Mouse (Mus musculus) R1 (cell line): ENCODE results near the gene Ankfn1.

Experiments
- DNase-seq: peaks from one replicate; pipeline ENCODE4 v3.0.0-alpha.2; 2018; ENCODE audit warnings: low read depth, low spot score

The Ankfn1 gene

DNA sequence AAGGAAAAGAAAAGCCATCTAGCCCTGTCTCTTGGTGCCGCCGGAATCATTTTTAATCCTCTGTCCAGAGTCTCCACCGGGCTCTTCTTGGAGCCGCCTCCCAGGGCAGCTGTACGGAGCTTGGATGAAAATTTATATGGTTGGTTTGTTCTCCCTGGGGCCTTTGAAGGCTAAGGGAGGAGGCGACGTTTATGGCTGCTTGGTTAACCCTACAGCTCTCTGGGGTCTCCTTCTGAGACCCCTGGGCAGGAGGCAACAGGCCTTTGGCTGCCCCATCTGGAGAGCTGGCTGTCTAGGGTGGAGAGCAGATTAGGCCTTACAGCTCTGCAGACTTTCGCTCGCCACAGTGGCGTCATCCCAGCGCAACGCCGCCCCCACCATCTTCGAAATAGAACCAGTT lies 406.5 kb downstream of the Ankfn1 start:
- no peak for DNase-seq

- no peak for DNase-seq
These were observed 407.1 kb downstream of the Ankfn1 start for GRCm38 (mm10) chr11:89370373-89370772.

GRCm38 (mm10) chr11:89363981-89364380 lies 413.5 kb downstream of the Ankfn1 start:
- no peak for DNase-seq

DNA sequence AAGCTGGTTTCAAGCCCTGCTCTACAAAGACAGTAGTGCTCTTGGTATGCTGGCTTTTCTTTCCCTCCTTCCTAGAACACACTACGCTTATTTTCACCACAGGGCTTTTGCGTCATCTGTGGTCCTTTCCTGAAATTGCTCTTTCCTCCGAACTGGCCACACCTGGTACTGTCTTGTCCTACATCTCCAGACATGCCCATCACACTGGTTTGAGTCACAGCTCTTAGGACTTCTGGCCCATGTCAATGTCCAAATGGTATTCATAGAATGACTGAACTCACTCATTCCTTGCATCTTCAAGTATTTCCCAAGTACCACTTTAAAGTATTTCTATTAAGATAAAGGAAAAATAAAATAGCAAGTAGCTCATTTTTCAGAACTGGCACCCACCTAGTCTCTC lies 416.6 kb downstream of the Ankfn1 start:
- no peak for DNase-seq

GRCm38 (mm10) chr11:89358546-89358945 lies 418.9 kb downstream of the Ankfn1 start:
- no peak for DNase-seq

DNA sequence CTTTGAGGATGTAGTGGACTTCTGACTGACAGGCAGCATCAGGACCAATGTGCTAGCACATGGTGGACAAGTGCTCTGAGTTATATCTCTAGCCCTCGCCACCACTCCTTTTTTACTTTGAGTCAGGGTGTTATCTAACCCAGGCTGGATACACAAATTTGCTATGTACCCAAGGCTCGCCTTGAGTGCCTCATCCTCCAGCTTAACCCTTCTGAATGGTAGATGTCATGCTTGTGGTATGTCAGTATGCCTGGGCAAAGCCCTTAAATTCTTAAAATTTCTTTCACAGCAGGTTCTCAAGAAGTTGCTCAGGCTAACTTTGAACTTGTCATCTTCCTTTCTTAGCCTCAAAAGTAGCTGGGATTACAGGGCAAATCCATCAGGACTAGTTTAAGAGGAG lies 421.0 kb downstream of the Ankfn1 start:
- DNase-seq, result peak; percentile 20

- no peak for DNase-seq
These were observed 421.4 kb downstream of the Ankfn1 start for GRCm38 (mm10) chr11:89356018-89356417.

DNA sequence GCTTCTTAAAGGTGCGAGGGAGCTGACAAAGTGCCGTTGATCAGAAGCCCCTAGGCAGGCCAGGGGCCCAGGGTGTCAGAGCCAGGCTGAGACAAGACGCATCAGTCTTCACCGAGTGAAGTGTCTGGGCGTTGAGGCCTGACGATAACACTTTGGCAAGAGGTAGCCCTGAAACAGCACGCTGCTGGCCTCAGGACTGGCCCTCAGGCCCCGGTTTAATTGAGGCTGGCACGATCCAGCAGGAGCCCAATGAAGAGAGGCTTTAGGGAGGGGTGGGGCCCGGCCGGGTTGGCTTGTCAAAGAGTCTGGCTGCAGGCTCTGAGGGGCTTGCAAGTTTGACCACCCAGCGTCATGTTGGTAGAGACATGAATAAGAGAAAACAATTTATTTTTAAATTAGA lies 437.2 kb downstream of the Ankfn1 start:
- DNase-seq, result no peak
